Mouse (Mus musculus): ENCODE measurements around the gene Gtdc1.

The Gtdc1 gene

GRCm38 (mm10) chr2:44927482-44927811, at the start of gene Gtdc1:
Gene Gtdc1, minus strand, starts transcription at chr2:44927657.
- no peak for DNase-seq (ENCODE audit: low spot score in 2 of 2)

- DNase-seq (ENCODE audit: low spot score in 2 of 2) = no peak
Measured at GRCm38 (mm10) chr2:44977051-44977450, 49.6 kb upstream of the Gtdc1 start.

GRCm38 (mm10) chr2:44976484-44976883, 49.0 kb upstream of the Gtdc1 start:
- DNase-seq (ENCODE audit: low spot score in 2 of 2) = no peak

DNA sequence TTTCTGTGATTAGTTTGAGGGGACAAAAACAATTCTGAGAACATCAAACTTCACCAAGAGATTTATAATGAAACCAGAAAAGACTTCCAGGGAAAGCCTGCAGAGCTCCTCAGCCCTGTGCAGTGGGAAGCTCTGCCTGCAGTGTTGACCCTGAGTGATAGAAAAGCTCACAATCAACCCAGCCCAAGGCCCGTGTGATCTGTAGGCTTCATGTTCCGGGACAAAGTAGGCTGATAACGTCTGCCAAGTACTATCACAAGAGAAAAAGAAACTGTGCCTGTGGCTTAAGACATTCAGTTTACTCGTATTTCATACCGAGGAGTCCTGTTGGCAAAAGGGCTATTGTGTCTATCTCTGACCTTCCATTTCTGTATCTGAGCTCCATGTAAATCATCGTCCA, 46.4 kb upstream of the Gtdc1 start:
- no peak for DNase-seq (ENCODE audit: low spot score in 2 of 2)

- DNase-seq (ENCODE audit: low spot score in 2 of 2) = no peak
Measured at GRCm38 (mm10) chr2:44970087-44970646, 42.7 kb upstream of the Gtdc1 start.

- no peak for DNase-seq (ENCODE audit: low spot score in 2 of 2)
Measured at GRCm38 (mm10) chr2:44969640-44970039, 42.2 kb upstream of the Gtdc1 start.

DNA sequence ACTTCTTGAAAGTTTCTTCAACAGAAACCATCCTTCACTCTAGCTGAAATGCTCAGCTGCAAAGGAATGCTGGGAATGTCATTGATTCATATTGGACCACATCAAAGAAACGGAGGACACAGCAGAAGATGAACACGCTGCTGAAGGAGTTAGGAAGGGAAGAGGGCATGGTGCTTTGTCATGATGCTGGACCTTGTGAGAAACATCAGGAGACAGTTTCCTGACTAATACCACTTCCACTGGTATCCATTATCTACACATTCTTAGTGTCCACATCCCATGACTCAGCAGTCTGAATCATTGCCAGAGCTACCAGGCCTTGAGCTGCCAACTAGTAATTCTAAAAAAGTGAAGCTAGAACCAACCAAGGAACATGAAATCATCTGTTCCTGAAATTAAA, 41.8 kb upstream of the Gtdc1 start:
- no peak for DNase-seq (ENCODE audit: low spot score in 2 of 2)

DNA sequence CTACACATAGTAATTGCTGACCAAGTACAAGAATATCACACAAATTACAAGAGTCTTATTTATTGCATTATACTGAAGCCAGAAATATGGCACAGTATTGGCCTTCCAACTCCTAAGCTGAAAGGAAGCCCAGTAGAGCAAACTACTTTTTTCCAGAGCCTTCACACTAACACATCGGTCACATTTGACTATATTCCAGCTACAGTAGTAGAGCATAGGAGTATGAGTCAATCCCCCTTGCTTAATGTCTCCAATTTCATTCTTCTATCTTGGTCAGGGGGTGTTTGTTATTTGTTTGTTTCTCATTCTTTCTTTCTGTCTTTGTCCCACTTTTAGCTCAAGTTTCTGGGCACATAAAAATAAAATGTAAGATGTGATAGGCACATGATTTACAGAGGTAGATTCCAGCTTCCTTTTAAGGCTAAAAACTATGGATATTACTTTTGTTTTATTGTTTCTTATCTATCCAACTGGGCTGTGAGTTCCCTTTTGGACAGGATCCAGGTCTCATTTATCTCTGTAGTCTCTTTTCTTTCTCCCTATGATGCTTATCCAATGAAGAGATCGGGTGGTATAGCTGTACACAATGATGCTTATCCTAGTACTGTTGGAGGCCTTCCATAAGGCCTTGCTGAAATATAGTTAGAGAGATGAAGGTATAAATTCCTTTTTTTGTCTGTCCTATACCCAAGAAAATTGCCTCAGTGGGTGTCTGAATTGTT, 38.5 kb upstream of the Gtdc1 start:
- DNase-seq (ENCODE audit: low spot score in 2 of 2) = no peak

DNA sequence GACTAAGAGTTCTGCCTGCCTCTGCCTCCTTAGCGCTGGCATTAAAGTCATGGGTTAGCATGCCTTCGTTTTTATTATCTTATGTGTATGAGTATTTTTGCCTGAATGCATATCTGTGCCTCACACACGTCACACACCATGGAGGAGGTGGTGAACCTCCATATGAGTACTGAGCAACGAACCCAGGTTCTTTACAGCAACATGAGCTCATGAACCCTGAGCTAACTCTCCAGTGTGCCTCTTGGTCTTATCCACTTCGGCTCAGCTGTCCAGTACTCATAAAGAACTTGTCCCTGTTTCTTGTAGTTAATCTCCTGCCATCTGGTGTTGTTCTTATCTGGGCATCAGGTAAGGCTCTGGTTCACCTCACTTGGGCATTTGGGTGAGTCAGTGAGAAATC, 35.2 kb upstream of the Gtdc1 start:
- no peak for DNase-seq (ENCODE audit: low spot score in 2 of 2)

DNA sequence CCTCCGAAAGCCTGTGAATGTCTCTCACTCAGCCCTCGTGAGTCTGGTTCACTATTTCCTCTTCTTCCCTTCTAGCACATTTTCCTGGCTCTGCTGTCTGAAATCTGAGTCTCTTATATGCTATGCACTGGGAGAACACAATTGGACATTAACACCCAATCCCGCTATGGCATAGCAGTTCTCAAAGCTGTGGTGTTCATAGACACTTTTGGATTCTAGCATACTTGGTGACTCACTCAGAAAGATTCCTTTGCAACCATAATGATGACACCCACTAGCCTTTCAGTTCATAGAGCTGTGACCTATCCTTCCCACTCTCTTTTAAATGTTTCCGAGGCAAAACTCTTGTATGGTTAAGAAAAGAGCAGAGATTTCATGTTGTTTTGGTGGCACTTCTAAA, 33.7 kb upstream of the Gtdc1 start:
- DNase-seq (ENCODE audit: low spot score in 2 of 2) = no peak

DNA sequence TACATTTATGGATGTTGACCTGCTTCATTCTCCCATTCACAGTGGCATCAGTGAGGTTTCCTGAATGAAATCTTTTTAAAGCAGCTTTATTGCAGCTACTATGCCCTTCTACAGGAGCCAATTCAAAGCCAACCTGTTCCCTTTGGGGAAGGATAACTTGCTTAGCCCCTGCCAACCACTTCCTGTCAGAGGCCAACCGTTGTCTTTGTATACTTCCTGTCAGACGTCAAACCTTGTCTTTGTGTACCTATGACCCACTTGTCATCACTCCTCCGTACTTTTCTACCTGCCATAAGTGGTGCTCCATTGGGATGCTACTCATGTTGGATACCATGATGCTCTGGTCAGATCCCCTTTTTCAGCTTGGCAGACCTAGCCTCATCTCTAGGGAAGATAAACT, 33.1 kb upstream of the Gtdc1 start:
- DNase-seq (ENCODE audit: low spot score in 2 of 2) = no peak

DNA sequence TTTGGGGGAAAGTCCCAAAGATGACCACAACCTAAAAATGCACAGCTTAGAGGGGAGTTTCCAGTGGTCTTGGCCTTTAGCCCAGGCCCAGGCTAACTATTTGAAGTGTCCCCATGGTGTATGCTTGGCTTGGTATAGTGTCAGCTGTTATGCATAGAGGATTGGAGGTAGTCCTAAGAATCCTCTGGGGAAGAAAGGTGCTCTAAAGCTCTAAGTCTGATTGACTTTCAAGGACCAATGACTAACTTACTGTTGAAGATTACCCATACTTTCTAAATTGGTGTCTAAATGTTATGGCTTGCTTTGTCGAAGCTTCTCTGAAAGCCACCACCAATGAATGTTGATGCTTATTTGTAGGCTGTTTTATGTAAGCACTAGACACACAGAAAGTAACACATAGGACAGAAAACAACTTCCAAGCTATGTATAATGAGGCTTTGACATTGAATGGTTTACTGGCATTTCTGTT, 29.9 kb upstream of the Gtdc1 start:
- no peak for DNase-seq (ENCODE audit: low spot score in 2 of 2)

DNA sequence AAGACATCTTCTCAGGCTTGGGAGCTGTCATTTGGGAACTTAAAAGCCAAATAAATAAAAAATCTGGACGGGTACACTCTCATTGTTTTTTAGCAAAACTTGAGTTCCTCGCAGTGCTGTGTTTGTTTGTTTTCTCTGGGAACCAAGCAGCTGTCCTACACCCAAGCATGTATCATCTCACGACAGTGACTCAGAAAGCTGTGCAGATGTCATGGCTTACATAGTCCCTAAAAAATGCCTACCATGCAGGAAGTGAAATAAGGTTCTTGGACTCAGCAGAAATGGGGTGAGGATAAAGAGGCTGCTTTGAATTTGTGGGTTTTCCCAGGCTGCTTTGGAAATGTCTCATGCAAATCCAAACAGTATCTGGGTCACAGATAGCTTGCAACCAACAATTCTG, 28.8 kb upstream of the Gtdc1 start:
- no peak for DNase-seq (ENCODE audit: low spot score in 2 of 2)

DNA sequence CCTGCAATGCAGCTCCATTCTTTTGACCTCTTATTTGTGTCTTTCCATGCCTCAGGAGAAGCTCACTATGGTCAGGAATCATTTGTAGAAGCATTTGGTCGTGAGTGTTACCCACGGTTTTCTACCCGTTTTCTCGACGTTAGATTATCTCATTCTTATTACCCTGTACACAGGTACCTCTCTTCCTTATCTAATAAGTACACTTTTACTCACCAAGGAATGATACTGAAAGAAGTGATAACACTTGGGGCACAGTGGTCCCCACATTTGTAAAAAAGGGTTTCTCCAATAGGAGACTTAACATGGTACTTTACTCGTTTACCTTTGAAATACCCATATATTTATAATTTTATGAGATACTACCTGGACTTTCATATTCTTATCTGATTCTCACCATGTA, 28.0 kb upstream of the Gtdc1 start:
- DNase-seq (ENCODE audit: low spot score in 2 of 2) = no peak

DNA sequence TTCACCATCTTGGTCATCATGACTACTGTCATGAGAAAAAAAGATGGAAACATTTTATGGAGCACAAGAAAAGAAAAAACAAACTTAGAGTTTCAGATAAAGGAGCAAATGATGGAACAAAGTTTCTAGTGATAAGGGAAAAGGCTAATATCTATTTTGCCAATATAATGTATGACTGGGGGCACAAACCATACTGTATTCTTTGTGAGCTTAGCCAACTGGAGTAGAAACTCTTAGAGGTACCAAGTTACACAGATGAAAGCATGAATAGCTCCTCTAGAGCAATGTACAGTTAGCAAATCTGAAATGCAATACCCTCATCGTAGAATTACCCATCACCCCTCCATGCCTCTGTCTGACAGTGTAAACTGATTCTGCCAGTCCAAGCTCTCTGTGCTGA, 26.7 kb upstream of the Gtdc1 start:
- no peak for DNase-seq (ENCODE audit: low spot score in 2 of 2)

- DNase-seq (ENCODE audit: low spot score in 2 of 2) = no peak
Measured at GRCm38 (mm10) chr2:44952830-44953422, 25.5 kb upstream of the Gtdc1 start.

- no peak for DNase-seq (ENCODE audit: low spot score in 2 of 2)
Measured at GRCm38 (mm10) chr2:44951651-44952213, 24.3 kb upstream of the Gtdc1 start.

DNA sequence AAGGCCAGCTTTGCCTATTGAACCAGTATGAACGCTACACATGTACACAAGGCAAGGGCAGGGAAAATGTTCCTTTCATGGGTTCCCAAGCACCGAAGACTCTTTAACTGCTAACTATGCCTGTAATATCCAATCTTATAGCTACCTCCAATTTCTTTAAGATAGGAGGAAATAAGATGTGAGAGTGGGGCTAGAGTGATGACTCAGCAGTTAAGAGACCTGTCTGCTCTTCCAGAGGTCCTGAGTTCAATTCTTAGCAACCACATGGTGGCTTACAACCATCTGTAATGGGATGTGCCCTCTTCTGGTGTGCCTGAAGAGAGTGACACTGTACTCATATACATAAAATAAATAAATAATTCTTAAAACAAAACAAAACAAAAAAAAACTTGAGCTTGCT, 17.2 kb upstream of the Gtdc1 start:
- no peak for DNase-seq (ENCODE audit: low spot score in 2 of 2)

GRCm38 (mm10) chr2:44930951-44931350, 3.5 kb upstream of the Gtdc1 start:
- DNase-seq (ENCODE audit: low spot score in 2 of 2) = no peak

DNA sequence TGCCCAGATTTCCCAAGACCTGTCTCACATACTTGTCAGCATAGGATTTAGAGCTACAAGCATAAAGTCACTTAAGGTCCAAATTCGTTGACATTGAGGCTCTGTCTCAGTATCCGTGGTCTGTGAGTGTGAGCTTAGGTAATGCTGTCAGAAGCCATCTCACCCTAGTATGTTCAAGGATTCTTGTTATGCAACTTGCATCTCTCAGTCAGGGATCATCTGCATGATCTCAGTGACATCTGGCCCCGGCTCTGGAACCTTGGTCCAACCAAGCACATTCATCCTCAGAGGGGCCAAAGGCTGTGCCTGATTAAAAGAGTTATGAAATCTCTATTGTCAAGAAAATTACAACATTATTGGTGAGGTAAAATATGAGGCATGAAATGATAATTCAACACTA, 1.2 kb upstream of the Gtdc1 start:
- no peak for DNase-seq (ENCODE audit: low spot score in 2 of 2)

DNA sequence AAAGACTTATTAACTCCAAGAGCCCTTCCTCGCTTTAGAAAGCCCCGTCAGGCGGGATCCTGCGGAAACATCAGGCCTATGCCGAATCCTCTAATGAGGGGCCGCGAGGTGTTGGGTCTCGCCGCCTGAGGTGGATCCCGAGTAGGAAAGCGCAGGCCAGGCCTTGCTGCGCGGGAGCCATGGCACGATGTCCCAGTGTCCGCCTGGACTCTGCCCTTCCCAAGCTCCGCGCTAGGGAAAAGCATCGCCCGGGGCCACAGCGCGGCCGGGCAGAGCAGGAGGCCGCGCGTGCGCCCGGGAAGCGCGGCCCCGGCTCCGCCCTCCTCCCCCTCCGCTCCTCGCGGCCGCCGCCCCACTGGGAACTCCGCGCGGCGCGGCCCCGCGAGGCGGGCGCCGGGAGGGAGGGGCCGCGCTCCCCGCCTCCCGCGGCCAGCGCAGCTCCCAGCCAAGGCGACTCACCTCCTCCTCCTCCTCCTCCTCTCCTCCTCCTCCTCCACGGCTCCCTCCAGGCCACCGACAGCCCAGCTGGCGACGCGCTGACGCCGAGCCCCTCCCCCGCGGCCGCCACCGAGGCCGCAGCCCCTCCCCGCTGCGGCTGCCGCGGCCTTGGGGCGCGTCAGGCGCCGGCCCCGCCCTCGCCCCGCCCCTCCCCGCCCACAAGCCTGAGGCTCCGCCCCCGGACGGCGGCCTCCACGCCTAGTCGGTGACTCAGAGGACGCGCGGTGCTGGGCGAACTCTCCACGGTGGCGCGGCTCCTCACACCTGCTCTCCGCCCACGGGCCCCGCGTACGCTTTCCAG, 575 bp downstream of the Gtdc1 start:
- peak; percentile 83 to 88 for DNase-seq (ENCODE audit: low spot score in 2 of 2)

- no peak for DNase-seq (ENCODE audit: low spot score in 2 of 2)
Measured at GRCm38 (mm10) chr2:44926167-44926682, 1.2 kb downstream of the Gtdc1 start.

Measured in frontal cortex, postnatal 10 days (tissue).